Mouse (Mus musculus) spleen, adult 2 months (tissue): Measurements from ENCODE around the gene Mn1. TPM values are rescaled to one million over a fixed set of nuclear protein-coding genes. Genes with fewer than 3 reads are reported as not detected.

ENCODE experiments used
- DNase-seq, 2 experiments: peaks; one replicate each; pipeline versions ENCODE4 v3.0.0 to v3.0.0-alpha.2; 2012 to 2021; ENCODE audit warnings: low spot score in 2 of 2, low read depth in 1 of 2
- H3K27ac ChIP-seq: fragments of 200-500 bp; 2 replicates; pipeline ENCODE4 v1.5.1; 2012; ENCODE audit warnings: low read length, inconsistent platforms; ENCODE audit not compliant: insufficient read depth
- H3K27me3 ChIP-seq: fragments of 200-500 bp; 2 replicates; pipeline ENCODE4 v1.6.1; 2012; ENCODE audit warnings: mild to moderate bottlenecking, moderate library complexity, low read length, inconsistent platforms; ENCODE audit not compliant: control insufficient read depth, insufficient read depth
- H3K36me3 ChIP-seq: fragments of 200-500 bp; 2 replicates; pipeline ENCODE4 v1.6.1; 2012; ENCODE audit warnings: mild to moderate bottlenecking, low read length, inconsistent platforms; ENCODE audit not compliant: control insufficient read depth, insufficient read depth
- H3K4me1 ChIP-seq: fragments of 200-500 bp; 2 replicates; pipeline ENCODE4 v1.6.1; 2011; ENCODE audit warnings: inconsistent platforms; ENCODE audit not compliant: control insufficient read depth, insufficient read depth, insufficient read length
- H3K4me3 ChIP-seq: fragments of 200-500 bp; 2 replicates; pipeline ENCODE4 v1.5.1; 2011; ENCODE audit warnings: mild to moderate bottlenecking, inconsistent platforms; ENCODE audit not compliant: insufficient read depth, insufficient read length; ENCODE audit errors: extremely low read depth
- CTCF ChIP-seq: fragments of 200-500 bp; IDR thresholded peaks from 2 replicates; pipeline ENCODE4 v1.5.1; 2011; ENCODE audit warnings: mild to moderate bottlenecking, inconsistent platforms; ENCODE audit not compliant: insufficient read depth, insufficient read length, insufficient replicate concordance; ENCODE audit errors: extremely low read depth
- POLR2A ChIP-seq: fragments of 200-500 bp; IDR thresholded peaks from 2 replicates; pipeline ENCODE4 v1.6.1; 2011; ENCODE audit warnings: low read depth, low read length, inconsistent platforms
- WGBS: fragments of 180-500 bp; shearing (Covaris S2); methylation state at CpG from one replicate; pipeline ENCODE4 v1.1.7; 2018; 5-methylcytosine and 5-hydroxymethylcytosine counted together
- polyA plus RNA-seq: library from polyadenylated mRNA; depleted of rRNA; stranded (reverse); fragments of >200 nt; gene quantifications from 2 replicates; pipeline ENCODE4 v1.2.3, GENCODE M21; 2012

Mn1 gene
- polyA plus RNA-seq, 1 experiment, result 0.79 TPM

DNA sequence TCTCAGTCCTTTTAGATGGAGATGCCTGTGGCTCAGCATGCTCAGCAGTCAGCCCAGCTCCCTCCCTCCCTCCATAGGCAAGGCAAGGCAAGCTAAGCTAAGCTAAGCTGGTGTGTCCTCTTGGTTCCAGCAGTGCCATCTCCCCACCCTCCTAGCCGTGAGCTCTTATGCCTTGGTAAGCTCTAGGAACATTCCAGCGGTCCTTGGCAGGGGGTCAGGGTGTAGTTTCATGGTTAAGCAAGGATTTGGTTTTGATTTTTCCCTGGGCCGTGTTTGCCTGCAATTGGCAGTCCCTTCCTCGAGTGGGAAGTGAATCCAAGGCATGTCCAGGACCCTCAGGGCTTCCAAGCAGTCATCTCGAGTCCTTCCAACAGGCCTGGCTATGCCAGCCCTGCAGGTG is 33.8 kb upstream of the Mn1 start:
- Histone ChIP-seq H3K36me3 (peaks cover 54% of the 10 kb centered on the region), H3K4me3 (no peak overlapping the region), H3K27ac (no peak overlapping the region), H3K4me1 (no peaks in the 10 kb centered on the region), H3K27me3 (no peaks in the 10 kb centered on the region)
- no peak for TF ChIP-seq POLR2A
- no peak for DNase-seq
- 92% methylated on average over 5 of the region's 5 CpGs for WGBS

DNA sequence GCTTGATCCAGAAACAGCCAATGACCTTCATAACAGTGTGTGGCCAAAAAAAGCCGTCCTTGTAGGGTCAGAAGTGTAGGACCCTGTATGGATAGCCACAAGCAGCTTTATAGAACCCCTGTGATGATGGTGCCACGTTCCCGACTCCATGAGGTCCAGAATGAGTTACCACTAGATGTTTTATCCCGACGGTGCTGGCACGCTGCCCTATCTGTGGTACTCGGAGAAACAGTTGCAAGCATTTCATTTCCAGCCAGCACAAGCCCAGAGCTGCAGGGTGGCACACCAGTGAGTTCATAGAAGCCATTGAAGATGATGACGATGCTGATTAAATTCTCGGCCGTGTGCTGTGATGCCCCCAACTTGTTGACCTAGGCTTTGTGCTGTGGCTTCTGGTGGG is 26.3 kb upstream of the Mn1 start:
- Histone ChIP-seq H3K27ac (no peak overlapping the region), H3K4me1 (no peaks in the 10 kb centered on the region), H3K36me3 (peaks cover 12% of the 10 kb centered on the region), H3K27me3 (no peaks in the 10 kb centered on the region), H3K4me3 (no peak overlapping the region)
- DNase-seq, result no peak
- TF ChIP-seq POLR2A, result no peak
- no peak for TF ChIP-seq CTCF
- WGBS, result 90% methylated on average over 10 of the region's 10 CpGs

DNA sequence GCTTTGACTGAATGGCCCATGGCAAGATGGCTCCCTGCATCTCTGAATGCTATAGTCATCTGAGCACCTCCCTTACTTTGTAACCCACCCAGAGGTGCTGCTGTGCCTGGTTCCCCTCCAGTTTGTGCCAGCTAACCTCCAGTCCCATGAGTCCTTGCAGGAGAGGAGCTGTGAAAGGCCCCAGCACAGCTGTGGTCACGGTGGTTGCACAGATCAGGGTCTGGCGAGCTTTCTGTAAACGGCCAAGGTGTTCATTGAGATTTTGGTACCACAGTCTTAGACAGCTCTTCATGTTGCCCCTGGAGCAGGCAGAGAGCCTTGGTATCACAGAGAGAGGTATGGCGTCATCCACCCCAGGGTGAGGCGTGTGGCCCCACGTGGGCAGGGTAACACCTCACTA is 25.7 kb upstream of the Mn1 start:
- TF ChIP-seq CTCF (no peak), POLR2A (no peak)
- no peaks in the 10 kb centered on the region for H3K27me3 ChIP-seq
- no peak overlapping the region for H3K4me3 ChIP-seq
- H3K27ac ChIP-seq, result no peak overlapping the region
- no peak for DNase-seq
- H3K4me1 ChIP-seq, result no peaks in the 10 kb centered on the region
- peaks cover 12% of the 10 kb centered on the region for H3K36me3 ChIP-seq
- 36% methylated on average over 6 of the region's 6 CpGs for WGBS

- Histone ChIP-seq H3K36me3 (no peaks in the 10 kb centered on the region; the same call in 1 of the 2 replicates), H3K4me3 (no peak overlapping the region), H3K4me1 (no peaks in the 10 kb centered on the region), H3K27ac (no peak overlapping the region), H3K27me3 (no peaks in the 10 kb centered on the region)
- WGBS, result 61% methylated on average over 17 of the region's 17 CpGs
- no peak for DNase-seq
- TF ChIP-seq POLR2A (no peak), CTCF (no peak)
These were observed 23.6 kb upstream of the Mn1 start for GRCm38 (mm10) chr5:111393346-111394197.

DNA sequence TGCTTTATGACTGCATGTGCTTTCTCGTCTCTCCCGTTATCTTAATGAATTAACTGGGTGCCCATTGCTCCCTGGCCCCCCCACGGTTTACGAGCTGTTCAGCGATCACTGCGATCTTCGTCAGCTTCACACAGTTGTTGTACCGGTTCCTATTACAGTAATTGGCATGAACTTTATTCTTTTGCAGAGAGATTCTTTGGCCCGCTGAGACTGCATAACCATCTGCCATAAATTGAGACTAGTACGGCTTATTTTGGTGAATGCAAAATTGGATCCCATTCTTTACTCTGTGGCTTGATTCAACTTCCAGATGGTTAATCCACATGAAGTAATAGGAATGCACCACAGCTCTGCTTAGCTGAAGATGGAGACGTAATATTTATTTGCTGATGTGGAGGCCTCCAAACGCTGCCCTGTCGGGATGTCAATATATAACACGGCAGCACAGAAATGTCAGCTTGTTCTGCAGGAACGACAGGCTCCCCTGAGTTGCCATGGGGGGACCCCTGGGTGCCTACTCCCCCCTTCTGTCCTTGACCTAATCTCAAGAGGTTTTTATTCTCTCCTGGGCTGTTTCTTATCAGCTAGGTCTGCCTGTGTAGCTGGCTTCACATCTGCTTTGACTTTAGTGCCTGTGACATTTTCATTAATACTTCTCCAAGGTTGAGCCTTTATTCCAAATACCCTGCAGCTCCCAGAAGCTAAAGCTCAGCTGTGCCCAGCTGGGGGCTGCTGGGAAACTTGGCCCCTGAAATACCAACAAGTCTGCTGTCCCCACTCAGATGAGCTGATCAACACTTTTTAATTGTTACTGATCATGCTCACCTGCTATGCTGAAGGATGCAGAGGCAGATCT is 22.7 kb upstream of the Mn1 start:
- Histone ChIP-seq H3K4me1 (no peaks in the 10 kb centered on the region), H3K36me3 (no peaks in the 10 kb centered on the region; the same call in 1 of the 2 replicates), H3K4me3 (no peak overlapping the region), H3K27ac (no peak overlapping the region), H3K27me3 (no peaks in the 10 kb centered on the region)
- no peak for TF ChIP-seq POLR2A
- no peak for TF ChIP-seq CTCF
- 65% methylated on average over 15 of the region's 15 CpGs for WGBS
- DNase-seq, result no peak

- 90% methylated on average over 10 of the region's 10 CpGs for WGBS
- Histone ChIP-seq H3K27me3 (no peaks in the 10 kb centered on the region), H3K27ac (no peak overlapping the region), H3K4me3 (no peak overlapping the region), H3K4me1 (no peaks in the 10 kb centered on the region), H3K36me3 (no peaks in the 10 kb centered on the region)
- no peak for DNase-seq
- no peak for TF ChIP-seq POLR2A
- TF ChIP-seq CTCF, result no peak
These were observed 21.4 kb upstream of the Mn1 start for GRCm38 (mm10) chr5:111395771-111396170.

GRCm38 (mm10) chr5:111396199-111396598 is 21.0 kb upstream of the Mn1 start:
- Histone ChIP-seq H3K36me3 (no peaks in the 10 kb centered on the region), H3K27ac (no peak overlapping the region), H3K4me1 (no peaks in the 10 kb centered on the region), H3K4me3 (no peak overlapping the region), H3K27me3 (no peaks in the 10 kb centered on the region)
- 69% methylated on average over 4 of the region's 4 CpGs for WGBS
- TF ChIP-seq POLR2A, result no peak
- no peak for TF ChIP-seq CTCF
- DNase-seq, result no peak
